Mouse (Mus musculus) brain, embryonic 14.5 days (tissue): Measurements from ENCODE around the gene Kmt2b.

Source experiments
- CTCF ChIP-seq: fragments of 200-500 bp; IDR thresholded peaks from 2 replicates; pipeline ENCODE4 v1.5.1; 2012; ENCODE audit warnings: inconsistent platforms, mild to moderate bottlenecking, moderate library complexity, borderline replicate concordance; ENCODE audit not compliant: insufficient read depth, insufficient read length; ENCODE audit errors: extremely low read depth
- POLR2A ChIP-seq: fragments of 200-500 bp; IDR thresholded peaks from 2 replicates; pipeline ENCODE4 v1.6.1; 2012; ENCODE audit warnings: mild to moderate bottlenecking, inconsistent platforms, borderline replicate concordance; ENCODE audit not compliant: poor library complexity, insufficient read depth, insufficient read length, severe bottlenecking; ENCODE audit errors: extremely low read depth

GRCm38 (mm10) chr7:30556894-30557536 lies 31.5 kb downstream of the Kmt2b start:
- TF ChIP-seq POLR2A = no peak
- peak; percentile 35; the same call in 1 of the 2 replicates for TF ChIP-seq CTCF
